Mouse (Mus musculus) testis, adult 2 months (tissue): Measurements from ENCODE around the gene C1ql4.

ENCODE experiments used
- CTCF ChIP-seq: fragments of 200-500 bp; IDR thresholded peaks from 2 replicates; pipeline ENCODE4 v1.5.1; 2012; ENCODE audit warnings: low read depth, mild to moderate bottlenecking, inconsistent platforms, low read length, moderate library complexity; ENCODE audit not compliant: control insufficient read depth, insufficient read depth, insufficient replicate concordance
- POLR2A ChIP-seq: fragments of 200-500 bp; IDR thresholded peaks from 2 replicates; pipeline ENCODE4 v1.6.1; 2012; ENCODE audit warnings: low read depth, mild to moderate bottlenecking, inconsistent platforms, low read length, moderate library complexity; ENCODE audit not compliant: control insufficient read depth

GRCm38 (mm10) chr15:99035431-99035830 is 52.2 kb downstream of the C1ql4 start:
- TF ChIP-seq CTCF = no peak
- TF ChIP-seq POLR2A = no peak
